Mouse (Mus musculus): ENCODE measurements around the gene Yju2. TPM values are rescaled to one million over a fixed set of nuclear protein-coding genes. Genes with fewer than 3 reads are reported as not detected.

Yju2 gene
- polyA plus RNA-seq, 1 experiment from 2014 or later: 26.7 TPM

DNA sequence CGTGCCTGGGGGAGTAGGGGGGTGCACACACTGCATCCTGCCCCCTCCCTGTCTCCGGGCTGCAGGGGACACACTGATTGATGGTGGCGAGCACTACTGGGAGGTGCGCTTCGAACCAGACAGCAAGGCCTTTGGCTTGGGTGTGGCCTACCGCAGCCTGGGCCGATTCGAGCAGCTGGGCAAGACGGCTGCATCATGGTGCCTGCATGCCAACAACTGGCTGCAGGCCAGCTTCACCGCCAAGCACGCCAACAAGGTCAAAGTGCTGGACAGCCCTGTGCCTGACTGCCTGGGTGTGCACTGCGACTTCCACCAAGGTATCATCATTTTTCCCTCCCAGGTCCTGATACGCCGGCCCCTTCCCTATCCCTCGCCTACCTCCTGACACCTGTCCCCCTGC, 37.1 kb downstream of the Yju2 start:
- 88% methylated on average over 15 of the region's 15 CpGs for WGBS
- Histone ChIP-seq H3K27me3 (peaks cover 18% of the 10 kb centered on the region), H3K4me3 (no peak overlapping the region), H3K27ac (no peak overlapping the region), H3K36me3 (peaks cover 46% of the 10 kb centered on the region), H3K9me3 (replicated peaks) (no peaks in the 10 kb centered on the region), H3K4me2 (replicated peaks) (no peak overlapping the region), H3K9ac (no peak overlapping the region), H3K4me1 (peaks cover 3% of the 10 kb centered on the region; the same call in 1 of the 2 replicates)
- ATAC-seq (ENCODE audit: low FRiP score): no peak

DNA sequence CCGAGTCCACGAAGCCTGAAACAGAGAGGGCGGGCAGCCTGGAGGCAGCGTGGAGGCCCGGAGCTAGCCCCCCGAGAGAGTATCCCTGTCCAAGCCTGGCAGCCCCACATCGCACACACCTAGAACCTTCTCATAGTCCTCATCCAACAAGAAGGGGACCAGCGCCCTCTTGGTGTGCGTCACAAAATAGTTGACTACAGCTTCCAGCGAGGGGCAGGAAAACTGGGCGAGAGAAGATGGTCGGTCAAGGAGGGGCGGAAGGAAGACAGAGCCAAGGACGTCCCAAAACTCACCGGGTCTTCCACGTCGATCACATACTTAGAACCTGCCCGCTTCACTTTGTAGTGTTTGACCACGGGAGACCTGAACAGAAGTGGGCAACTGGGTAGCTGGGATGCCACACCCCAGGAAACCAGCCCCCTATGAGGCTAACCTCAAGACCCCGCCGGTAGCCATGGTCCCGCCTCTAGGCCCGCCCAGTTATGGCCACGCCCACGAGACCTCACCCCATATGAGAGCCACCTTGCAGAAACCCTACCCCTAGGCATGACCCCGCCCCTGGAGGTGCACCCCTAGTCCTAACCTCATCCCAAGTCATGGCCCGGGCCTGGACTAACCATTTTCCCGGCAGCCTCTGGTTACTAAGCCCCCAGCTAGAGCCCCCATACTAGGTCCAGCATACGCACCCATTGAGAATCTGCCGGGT, 41.0 kb downstream of the Yju2 start:
- peak; percentile 18; the same call in 1 of the 2 replicates for ATAC-seq (ENCODE audit: low FRiP score)
- Histone ChIP-seq H3K27me3 (peaks cover 26% of the 10 kb centered on the region), H3K4me3 (no peak overlapping the region)

DNA sequence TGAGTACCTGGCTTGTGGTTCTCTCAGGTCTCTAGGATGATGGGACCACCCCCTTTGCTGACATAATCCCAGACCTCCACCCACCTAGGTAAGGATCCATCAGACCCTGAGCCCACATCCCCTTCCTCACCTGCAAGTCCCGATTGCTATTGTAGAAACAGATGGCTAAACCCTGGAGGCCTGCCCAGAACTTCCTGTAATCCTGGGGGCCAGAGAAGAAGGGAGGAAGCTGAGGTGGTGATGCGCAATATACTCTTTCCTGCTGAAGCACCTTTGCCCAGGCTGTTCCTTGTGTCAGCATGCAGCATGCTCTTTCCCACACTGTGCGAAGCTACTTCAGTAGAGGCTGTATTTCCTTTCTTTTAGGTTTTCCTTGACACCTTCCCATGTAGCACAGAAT, 44.1 kb downstream of the Yju2 start:
- Histone ChIP-seq H3K27me3 (peaks cover 29% of the 10 kb centered on the region), H3K36me3 (no peaks in the 10 kb centered on the region), H3K27ac (no peak overlapping the region), H3K9me3 (replicated peaks) (no peaks in the 10 kb centered on the region), H3K4me1 (peaks cover 7% of the 10 kb centered on the region), H3K4me3 (no peak overlapping the region), H3K9ac (no peak overlapping the region), H3K4me2 (replicated peaks) (no peak overlapping the region)
- WGBS: 78% methylated on average over 3 of the region's 3 CpGs
- no peak for ATAC-seq (ENCODE audit: low FRiP score)

More for the DNA sequence above, 41.0 kb downstream of the Yju2 start:
- Histone ChIP-seq H3K9ac (no peak overlapping the region), H3K4me2 (replicated peaks) (0 out of 2 replicates have a peak overlapping the region, but pooled peaks have one; percentile 24), H3K36me3 (peaks cover 24% of the 10 kb centered on the region), H3K9me3 (replicated peaks) (no peaks in the 10 kb centered on the region), H3K27ac (no peak overlapping the region), H3K4me1 (peaks cover 3% of the 10 kb centered on the region; the same call in 1 of the 2 replicates)
- 10% methylated on average over 30 of the region's 30 CpGs for WGBS

DNA sequence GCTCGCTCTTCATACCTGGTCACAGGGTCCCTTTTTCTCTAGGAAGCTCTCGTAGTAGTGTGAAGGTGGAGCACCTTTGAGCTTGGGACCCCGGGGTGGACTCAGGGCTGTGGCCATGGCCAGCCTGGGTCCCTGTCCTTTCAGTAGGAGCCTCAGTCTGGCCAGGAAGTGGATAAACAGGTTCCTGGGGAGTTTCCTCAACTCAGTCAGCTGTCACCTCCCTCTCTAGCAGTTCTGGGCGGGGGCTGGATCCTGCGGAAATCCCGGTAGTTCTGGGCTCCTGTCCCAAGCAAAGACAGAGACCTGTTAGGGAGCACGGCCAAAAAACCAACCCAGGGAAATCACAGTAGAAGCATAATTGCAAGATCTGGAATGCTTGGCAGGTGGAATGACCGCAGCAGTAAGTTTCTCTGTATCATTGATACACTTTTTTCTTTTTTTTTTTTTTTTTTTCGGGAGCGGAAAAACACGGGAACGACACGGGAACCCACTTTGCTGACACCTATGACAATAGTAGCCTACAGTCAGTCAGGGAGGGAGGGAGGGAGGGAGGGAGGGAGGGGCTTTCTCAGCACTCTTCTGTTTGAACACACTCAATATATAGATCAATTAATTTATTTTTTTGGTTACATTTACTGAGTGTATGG, 46.6 kb downstream of the Yju2 start, which contains the start of the genes Stap2 and Mpnd:
Stap2 (minus strand) TSS at position 170 of the 647 bp plus-strand sequence.
Mpnd (plus strand) TSS at position 297 of the 647 bp plus-strand sequence.
- Histone ChIP-seq H3K27ac (no peak within 1 kb of the TSS), H3K9ac (0 out of 2 replicates have a peak within 1 kb of the TSS, but pooled peaks have one; percentile 9), H3K4me3 (no peak within 1 kb of the TSS), H3K4me1 (peaks cover 14% of the 10 kb centered on the region), H3K9me3 (replicated peaks) (no peaks in the 10 kb centered on the region), H3K4me2 (replicated peaks) (no peak within 1 kb of the TSS), H3K27me3 (peaks cover 16% of the 10 kb centered on the region), H3K36me3 (no peaks in the 10 kb centered on the region)
- 43% methylated on average over 10 of the region's 13 CpGs for WGBS
- ATAC-seq (ENCODE audit: low FRiP score): no peak

DNA sequence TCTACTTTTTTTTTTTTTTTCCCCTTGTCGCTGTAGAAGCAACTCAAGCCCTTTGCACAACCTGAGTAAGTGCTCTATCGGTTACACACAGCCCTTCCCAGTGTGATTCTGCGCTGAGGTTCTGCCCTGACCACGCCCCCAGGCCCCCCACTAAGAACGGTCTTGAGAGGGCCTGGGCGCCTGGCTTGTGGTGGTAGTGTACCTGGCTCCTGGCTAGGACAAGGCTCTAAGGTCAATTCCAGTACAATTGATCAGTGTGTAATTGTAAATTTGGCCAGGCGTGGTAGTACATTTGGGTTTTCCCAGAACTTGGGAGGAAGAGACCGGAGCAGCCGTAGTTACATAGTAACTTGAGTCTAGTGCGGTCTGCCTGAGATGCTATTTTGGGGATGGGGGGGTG, 48.1 kb downstream of the Yju2 start:
- Histone ChIP-seq H3K27ac (peak overlapping the region; percentile 96), H3K4me1 (peaks cover 25% of the 10 kb centered on the region), H3K9ac (no peak overlapping the region), H3K36me3 (peaks cover 12% of the 10 kb centered on the region), H3K4me2 (replicated peaks) (no peak overlapping the region), H3K27me3 (0 out of 2 replicates have a peak, but pooled peaks cover 8% of the 10 kb centered on the region), H3K4me3 (no peak overlapping the region), H3K9me3 (replicated peaks) (no peaks in the 10 kb centered on the region)
- no peak for ATAC-seq (ENCODE audit: low FRiP score)
- WGBS: 53% methylated on average over 10 of the region's 10 CpGs

DNA sequence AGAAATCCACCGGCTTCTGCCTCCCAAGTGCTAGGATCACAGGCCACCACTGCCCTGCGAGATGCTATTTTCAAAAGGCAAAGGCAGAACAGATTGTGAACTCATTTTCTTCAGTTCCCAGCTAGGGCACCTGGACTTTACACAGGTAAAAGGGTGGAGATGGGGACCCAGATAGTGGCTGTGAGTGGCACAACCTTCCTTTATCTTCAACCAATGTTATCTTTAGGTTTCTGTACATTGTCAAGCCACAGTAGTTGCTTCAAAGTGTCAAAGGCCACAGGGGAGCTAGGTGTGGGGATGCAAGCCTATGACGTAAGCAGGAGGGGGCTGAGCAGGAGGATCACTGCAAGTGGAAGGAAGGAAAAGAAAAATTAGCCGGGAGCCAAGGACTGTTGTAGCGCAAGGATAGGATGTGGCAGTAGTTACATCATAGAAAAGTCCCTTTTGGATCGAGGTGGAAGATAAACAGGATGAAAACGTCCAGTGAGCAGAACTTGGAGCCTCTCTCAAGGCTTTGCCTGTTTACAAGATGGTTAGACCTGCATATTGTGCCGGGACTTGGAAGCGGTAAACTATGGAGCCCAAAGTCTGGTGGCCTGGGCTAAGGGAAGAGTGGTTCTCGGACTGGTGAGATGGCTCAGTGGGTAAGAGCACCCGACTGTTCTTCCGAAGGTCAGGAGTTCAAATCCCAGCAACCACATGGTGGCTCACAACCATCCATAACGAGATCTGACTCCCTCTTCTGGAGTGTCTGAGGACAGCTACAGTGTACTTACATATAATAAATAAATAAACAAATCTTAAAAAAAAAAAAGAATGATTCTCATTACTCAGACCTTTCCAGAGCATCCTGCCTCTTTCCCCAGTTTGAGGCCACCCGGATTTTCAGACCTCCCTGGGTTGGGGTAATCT, 48.8 kb downstream of the Yju2 start:
- peaks cover 19% of the 10 kb centered on the region for H3K36me3 ChIP-seq
- WGBS: 29% methylated on average over 14 of the region's 14 CpGs
- H3K27me3 ChIP-seq: 0 out of 2 replicates have a peak, but pooled peaks cover 8% of the 10 kb centered on the region
- no peaks in the 10 kb centered on the region for H3K9me3 ChIP-seq (replicated peaks)
- ATAC-seq (ENCODE audit: low FRiP score): no peak
- peak overlapping the region; percentile 81 for H3K4me3 ChIP-seq
- H3K9ac ChIP-seq: peak overlapping the region; percentile 32; the same call in 1 of the 2 replicates
- peaks cover 25% of the 10 kb centered on the region for H3K4me1 ChIP-seq
- H3K27ac ChIP-seq: peak overlapping the region; percentile 96
- peak overlapping the region; percentile 84 for H3K4me2 ChIP-seq (replicated peaks)

DNA sequence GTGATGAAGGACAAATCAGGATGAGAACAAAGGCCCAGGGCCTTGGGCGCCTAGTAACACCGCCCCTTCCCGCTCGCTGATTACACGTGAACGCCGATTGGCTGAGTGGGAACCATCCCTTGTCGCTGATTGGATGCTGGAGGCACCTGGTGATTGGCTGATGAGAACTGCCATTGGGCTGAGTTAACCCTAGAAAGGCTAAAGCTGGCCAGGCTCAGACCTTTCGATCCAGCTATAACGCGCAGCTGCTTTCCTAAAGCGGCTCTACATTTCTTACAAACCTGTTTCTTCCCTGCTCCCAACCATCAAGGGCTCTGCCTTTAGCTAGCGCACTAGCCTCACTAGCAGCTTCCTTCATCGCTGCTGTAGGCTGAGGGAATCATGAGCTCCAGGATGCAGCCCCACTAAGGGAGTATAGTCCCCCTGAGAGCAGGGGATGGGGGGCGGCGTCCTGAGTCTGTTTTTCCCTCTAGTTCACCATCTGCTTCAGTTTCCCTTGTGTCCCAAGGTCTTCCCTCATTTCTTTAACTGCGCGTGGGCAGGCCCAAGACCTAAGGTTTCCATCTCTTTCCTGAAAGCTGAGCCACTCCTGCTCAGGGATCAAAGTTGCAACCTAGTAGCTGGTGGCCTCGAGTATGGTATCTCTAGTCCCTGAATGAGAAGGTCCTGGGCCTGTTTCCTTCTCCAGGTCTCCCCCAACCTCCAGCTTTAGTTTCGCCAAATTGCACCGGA, 49.6 kb downstream of the Yju2 start:
- peak overlapping the region; percentile 81 for H3K4me3 ChIP-seq
- H3K4me2 ChIP-seq (replicated peaks): peak overlapping the region; percentile 84
- H3K27ac ChIP-seq: peak overlapping the region; percentile 96
- H3K36me3 ChIP-seq: peaks cover 25% of the 10 kb centered on the region
- ATAC-seq (ENCODE audit: low FRiP score): peak; percentile 93
- peak overlapping the region; percentile 95 for H3K9ac ChIP-seq
- 0 out of 2 replicates have a peak, but pooled peaks cover 3% of the 10 kb centered on the region for H3K27me3 ChIP-seq
- no peaks in the 10 kb centered on the region for H3K9me3 ChIP-seq (replicated peaks)
- H3K4me1 ChIP-seq: peaks cover 25% of the 10 kb centered on the region
- WGBS: 1% methylated on average over 21 of the region's 21 CpGs

DNA sequence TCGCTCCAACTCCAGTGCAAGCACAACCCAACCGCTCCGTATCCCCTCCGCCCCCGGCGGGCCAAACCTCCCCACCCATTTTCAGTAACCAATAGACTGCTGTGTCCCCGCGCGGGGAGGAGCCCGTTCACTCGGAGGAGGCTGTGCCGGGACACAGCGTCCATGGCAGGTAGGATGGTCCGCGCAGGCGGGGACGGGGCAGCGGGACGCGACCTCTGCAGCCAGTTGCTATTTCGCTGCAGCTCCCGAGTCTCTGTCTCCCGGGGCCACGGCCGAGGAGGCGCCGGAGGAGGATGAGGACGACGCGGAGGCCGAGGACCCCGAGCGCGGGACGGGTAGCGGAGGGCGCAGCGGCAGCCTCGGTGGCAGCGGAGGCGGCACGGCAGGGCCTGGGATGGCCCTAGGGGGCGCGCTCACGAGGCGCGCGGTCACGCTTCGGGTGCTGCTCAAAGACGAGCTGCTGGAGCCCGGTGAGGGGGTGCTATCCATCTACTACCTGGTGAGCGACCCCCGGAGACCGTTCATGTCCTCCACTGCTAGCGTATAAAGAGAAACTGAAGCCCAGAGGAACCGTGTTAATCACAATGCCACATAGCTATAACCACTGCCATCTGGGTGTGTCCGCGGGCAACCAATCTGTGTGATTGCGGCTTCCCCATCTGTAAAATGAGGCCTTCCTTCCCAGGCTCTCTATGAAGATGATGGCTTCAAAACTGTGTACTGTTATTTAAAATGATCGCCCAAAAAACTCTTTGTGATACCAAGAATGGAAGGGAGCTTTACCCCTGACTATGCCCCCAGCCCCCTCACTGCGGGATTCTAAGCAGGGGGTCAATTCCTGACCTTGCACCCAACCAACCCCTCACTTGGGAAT, 50.4 kb downstream of the Yju2 start:
- 1% methylated on average over 55 of the region's 62 CpGs for WGBS
- peak overlapping the region; percentile 84 for H3K4me2 ChIP-seq (replicated peaks)
- H3K27ac ChIP-seq: peak overlapping the region; percentile 96
- H3K36me3 ChIP-seq: peaks cover 33% of the 10 kb centered on the region
- H3K27me3 ChIP-seq: 0 out of 2 replicates have a peak, but pooled peaks cover 3% of the 10 kb centered on the region
- H3K9me3 ChIP-seq (replicated peaks): no peaks in the 10 kb centered on the region
- peaks cover 25% of the 10 kb centered on the region for H3K4me1 ChIP-seq
- peak overlapping the region; percentile 95 for H3K9ac ChIP-seq
- H3K4me3 ChIP-seq: peak overlapping the region; percentile 81
- peak; percentile 92 for ATAC-seq (ENCODE audit: low FRiP score)

DNA sequence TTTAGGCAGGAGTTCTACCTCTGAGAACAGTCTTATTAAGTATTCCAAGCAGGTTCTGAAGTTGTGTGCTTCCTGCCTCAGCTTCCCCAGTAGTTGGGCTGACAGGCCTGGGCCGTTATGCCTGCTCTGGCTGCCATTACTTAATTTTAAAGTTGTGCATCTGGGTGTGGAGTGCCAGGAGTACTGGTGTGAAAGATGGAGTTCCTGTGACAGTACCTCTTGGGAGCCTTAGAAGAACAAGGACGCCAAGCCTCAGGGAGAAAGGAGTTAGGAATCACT, 51.0 kb downstream of the Yju2 start:
- ATAC-seq (ENCODE audit: low FRiP score): no peak
- Histone ChIP-seq H3K9me3 (replicated peaks) (no peaks in the 10 kb centered on the region), H3K4me3 (peak overlapping the region; percentile 81), H3K27ac (peak overlapping the region; percentile 96), H3K4me2 (replicated peaks) (peak overlapping the region; percentile 84), H3K4me1 (peaks cover 25% of the 10 kb centered on the region), H3K27me3 (0 out of 2 replicates have a peak, but pooled peaks cover 3% of the 10 kb centered on the region), H3K36me3 (peaks cover 37% of the 10 kb centered on the region), H3K9ac (peak overlapping the region; percentile 95)
- WGBS: 47% methylated on average over 2 of the region's 2 CpGs

DNA sequence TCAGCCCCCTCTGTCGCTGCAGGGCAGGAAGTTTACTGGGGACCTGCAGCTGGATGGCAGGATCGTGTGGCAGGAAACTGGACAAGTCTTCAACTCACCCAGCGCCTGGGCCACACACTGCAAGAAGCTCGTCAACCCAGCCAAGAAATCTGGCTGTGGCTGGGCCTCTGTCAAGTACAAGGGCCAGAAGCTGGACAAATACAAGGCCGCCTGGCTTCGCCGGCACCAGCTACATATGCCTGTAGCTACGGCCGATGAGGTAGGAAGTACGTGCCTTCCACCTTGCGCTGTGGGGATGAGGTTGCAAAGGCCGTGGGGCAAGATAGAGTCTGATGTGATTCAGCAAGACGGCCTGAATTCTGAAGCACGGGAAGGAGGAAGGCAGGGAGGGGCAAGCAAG, 51.4 kb downstream of the Yju2 start:
- H3K4me2 ChIP-seq (replicated peaks): peak overlapping the region; percentile 84
- 72% methylated on average over 14 of the region's 14 CpGs for WGBS
- H3K27me3 ChIP-seq: 0 out of 2 replicates have a peak, but pooled peaks cover 1% of the 10 kb centered on the region
- ATAC-seq (ENCODE audit: low FRiP score): no peak
- peaks cover 41% of the 10 kb centered on the region for H3K36me3 ChIP-seq
- peak overlapping the region; percentile 81 for H3K4me3 ChIP-seq
- peak overlapping the region; percentile 95 for H3K9ac ChIP-seq
- H3K4me1 ChIP-seq: peaks cover 25% of the 10 kb centered on the region
- H3K9me3 ChIP-seq (replicated peaks): no peaks in the 10 kb centered on the region
- H3K27ac ChIP-seq: 0 out of 2 replicates have a peak overlapping the region, but pooled peaks have one; percentile 96
